Mouse (Mus musculus) fat pad, adult 2 months (tissue): ENCODE measurements around the gene Creb3l2.

Experiments
- DNase-seq: peaks from one replicate; pipeline ENCODE4 v3.0.0-alpha.2; 2011; ENCODE audit warnings: low read depth, low spot score; ENCODE audit errors: extremely low read depth

Gene Creb3l2

DNA sequence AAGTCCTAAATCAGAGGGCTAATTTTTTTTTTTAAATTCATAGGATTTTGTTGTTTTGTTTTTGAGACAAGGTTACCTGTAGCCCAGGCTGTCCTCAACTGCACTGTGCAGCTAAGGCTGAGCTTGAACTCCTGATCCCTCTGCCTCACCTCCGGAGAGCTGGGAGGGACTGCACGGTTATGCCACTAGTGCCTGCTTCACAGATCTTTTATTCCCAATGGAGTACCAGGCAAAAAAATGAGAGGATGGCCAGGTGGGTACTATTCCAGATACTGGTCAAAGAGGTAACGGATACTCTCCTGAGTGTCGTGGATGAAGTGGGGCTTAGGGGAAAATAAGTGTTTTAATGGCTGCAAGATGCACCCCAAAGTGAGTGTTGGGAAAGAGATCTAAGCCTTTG lies 835 bp upstream of the Creb3l2 start:
- DNase-seq: no peak

DNA sequence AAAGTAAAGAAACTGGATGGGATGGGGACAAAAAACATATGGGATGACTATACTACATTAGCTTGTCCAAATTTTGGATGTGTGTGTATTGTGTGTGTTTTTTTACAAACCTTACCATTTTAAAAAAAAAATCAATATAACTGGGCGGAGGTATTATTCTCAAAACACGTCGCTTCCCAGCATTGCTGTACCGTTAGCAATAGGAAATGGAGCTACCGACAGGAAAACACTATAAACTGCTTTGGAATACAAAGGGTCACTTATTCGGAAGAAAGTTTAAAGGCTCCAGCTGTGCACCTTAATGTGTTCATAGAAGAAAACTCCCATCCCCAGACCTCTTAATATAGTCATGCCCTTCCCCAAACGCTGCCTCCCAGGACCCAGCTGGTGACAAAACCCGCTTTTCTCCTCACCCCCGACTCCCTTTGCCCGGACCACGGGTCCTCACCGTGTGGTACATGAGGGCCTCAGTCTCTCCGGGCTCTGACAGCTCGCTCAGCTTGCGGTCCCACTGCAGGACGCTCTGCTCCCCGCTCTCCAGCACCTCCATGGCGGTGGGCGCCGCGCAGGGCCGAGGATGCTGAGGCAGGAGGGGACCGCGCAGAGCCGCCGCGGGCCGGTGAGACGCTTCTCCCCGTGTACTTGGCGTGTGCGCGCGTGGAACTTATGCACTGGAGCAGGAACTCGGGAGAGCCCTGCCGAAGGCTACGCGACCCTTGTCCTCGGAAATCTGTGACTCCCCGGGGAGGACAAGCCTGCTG lies 515 bp downstream of the Creb3l2 start:
- no peak for DNase-seq

GRCm38 (mm10) chr6:37440491-37441250 lies 1.3 kb downstream of the Creb3l2 start:
- no peak for DNase-seq

- DNase-seq: no peak
Measured at GRCm38 (mm10) chr6:37439676-37440490, 2.1 kb downstream of the Creb3l2 start.

DNA sequence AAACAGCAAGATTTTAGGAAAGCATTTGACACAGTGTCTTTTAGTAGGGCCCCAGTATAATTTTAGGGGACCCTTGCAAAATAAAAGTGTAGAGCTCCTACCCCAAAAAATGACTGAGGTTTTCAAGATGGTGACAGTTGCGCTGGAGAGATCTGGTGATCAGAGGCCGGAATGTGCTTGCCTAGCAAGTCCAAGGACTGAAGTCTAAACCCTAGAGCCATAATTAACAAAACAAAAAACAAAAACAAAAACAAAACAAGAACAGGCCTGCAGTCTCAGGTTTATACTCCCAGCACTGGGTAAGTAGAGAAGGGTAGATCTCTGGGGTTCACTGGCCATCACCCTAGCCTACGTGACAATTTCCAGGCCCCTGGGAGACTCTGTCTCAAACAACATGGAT lies 3.4 kb downstream of the Creb3l2 start:
- DNase-seq: no peak

- DNase-seq: no peak
Measured at GRCm38 (mm10) chr6:37437086-37437485, 4.9 kb downstream of the Creb3l2 start.

GRCm38 (mm10) chr6:37435391-37435790 lies 6.6 kb downstream of the Creb3l2 start:
- DNase-seq: no peak

GRCm38 (mm10) chr6:37429849-37430470 lies 12.0 kb downstream of the Creb3l2 start:
- DNase-seq: no peak

GRCm38 (mm10) chr6:37428947-37429346 lies 13.0 kb downstream of the Creb3l2 start:
- DNase-seq: no peak

- no peak for DNase-seq
Measured at GRCm38 (mm10) chr6:37428044-37428443, 13.9 kb downstream of the Creb3l2 start.

GRCm38 (mm10) chr6:37426615-37427014 lies 15.3 kb downstream of the Creb3l2 start:
- DNase-seq: no peak

DNA sequence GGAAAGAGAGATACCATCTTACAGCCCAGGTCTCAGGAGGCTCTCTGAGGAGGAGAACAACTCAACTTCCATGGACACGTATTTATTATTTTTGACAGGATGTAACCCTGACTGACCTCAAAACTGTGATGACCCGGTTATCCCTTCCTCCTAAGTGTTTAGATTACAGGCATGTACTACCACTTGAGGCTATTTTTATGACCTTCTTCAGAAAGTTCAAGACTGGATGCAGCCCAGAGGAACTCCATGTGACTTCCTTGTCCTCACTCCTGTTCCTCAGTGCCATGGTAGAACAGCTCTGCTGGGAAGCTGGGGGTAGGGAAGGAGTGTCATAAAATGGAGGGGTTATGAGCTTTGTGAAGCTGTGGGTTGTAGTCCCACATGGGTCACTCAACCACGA lies 16.1 kb downstream of the Creb3l2 start:
- no peak for DNase-seq

DNA sequence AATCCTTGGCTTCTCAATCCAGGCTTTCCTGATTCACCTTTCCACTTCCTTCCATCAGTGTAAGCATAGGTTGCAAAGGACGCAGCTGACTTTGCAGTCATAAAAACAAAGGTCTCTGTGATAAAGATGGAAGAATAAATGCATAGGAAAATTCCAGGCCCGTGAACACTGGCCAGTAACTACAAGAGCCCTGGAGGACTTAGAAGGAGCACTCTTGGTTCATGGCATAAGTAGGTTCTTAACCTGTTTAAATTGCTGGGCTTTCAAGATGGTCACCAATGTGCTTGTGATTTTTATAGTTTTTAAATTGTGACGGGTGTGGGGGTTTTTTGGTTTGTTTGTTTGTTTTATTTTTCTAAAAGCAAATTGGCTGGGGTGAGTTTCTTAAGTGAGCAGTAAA lies 16.9 kb downstream of the Creb3l2 start:
- no peak for DNase-seq

GRCm38 (mm10) chr6:37424374-37424773 lies 17.6 kb downstream of the Creb3l2 start:
- DNase-seq: no peak

- no peak for DNase-seq
Measured at GRCm38 (mm10) chr6:37423386-37423785, 18.6 kb downstream of the Creb3l2 start.

DNA sequence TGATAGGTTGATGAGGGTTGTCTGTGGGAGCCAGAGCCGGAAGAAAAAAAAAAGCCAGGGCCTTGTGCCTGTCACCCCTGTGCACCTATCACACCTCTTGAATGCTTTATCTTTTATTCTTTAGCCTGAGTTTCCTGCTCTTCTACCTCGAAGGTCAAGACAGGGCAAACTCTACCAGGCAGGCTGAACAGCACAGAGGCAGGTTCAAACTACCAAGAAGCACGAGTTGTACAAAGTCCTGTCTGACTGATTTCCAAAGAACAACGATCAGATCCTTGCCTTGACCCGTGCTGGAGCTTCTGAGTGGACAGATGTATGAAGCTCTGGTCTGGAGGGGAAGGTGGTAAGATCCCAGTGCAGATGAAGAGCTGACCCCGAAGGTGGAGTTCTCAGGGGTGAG lies 20.8 kb downstream of the Creb3l2 start:
- no peak for DNase-seq

DNA sequence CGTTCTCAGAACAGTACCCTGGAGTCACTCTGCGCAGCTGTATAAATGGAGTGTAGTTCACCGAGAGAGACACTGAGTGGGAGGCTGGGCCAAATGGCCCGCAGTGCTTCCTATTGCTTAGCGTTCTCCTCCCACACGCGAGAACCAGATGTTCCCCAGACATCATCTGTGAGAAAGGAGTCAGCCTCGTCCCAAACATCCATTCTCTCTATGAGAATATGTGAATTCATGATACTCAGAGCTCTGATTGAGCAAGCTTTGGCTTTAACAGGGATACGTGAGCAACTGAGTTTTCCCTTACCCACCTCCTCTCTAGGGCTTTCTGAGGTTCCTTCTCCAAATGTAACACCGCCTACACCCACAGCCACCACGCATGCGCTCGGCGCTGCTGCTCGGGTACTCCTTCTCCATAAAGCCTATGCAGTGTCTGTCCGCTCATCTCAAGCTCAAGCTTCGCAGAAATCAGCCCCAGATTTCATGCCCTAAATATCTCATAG lies 22.5 kb downstream of the Creb3l2 start:
- peak; percentile 94 for DNase-seq

DNA sequence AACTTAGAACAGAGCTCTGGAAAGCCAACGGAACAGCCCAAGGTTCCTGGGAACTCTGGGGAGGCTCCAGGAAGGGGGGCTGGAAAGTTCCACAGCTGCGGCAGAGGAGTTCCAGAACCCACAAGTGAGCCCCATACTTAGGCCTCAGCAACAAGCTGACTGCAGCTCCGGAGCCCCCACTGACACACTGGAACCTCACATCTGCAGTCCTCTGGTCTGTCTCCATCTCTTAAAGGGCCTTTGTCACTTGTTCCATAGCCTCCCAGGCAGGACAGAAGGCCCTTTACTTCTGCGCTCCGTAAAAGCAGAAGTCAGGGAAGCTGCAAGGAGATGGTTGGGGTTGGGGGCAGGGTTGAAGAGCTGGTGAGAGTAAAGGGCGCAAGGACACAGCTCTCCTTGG lies 23.0 kb downstream of the Creb3l2 start:
- DNase-seq: no peak

DNA sequence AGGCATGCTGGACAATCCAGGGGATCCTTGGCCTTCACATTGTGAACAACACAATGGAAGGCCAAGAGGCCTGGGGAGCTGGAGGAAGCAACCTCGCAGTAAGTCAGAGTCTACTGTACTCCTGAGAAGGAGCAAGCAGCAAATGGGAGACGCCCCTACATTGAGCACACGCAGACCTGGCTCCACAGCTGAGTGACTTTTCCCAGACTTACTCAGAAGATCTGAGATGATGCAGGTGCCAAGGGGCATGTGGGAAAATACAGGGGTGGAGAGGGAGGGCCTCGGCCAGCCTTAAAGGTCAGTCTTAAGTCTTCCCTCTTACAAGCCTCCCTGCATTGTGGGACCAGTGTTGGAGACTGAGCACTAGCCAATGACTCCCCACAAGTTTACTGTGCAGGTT lies 25.2 kb downstream of the Creb3l2 start:
- no peak for DNase-seq

- no peak for DNase-seq
Measured at GRCm38 (mm10) chr6:37415505-37415904, 26.4 kb downstream of the Creb3l2 start.

DNA sequence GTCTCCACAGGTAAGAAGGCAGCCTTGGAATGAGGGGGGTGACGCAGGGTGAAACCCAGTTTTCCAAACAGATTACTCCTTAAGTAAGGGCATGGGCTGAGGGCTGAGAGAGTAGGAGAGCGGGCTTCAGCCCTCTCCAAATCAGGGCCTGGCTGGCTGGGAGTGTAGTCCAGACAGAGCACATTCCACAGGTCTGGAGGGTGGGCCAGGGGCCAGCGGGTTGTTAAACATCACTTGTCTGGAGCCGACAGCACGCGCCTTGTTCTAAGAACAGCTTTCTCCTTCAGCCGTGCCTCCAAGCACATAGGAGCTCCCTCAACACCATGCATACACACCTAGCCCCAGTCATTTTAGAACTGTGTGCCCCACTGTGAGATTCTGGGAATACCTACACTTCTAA lies 26.9 kb downstream of the Creb3l2 start:
- no peak for DNase-seq
